Mouse (Mus musculus) E14TG2a.4 (cell line): ENCODE results near the gene Nucb1.

Source experiments
- CTCF ChIP-seq: conservative IDR thresholded peaks from 2 replicates; pipeline ENCODE4 v1.5.1; 2014; ENCODE audit warnings: low read length
- NANOG ChIP-seq: IDR thresholded peaks from 2 replicates; pipeline ENCODE4 v1.6.1; 2014; ENCODE audit warnings: borderline replicate concordance, low read length, mixed read lengths
- POU5F1 ChIP-seq: IDR thresholded peaks from 2 replicates; pipeline ENCODE4 v1.6.1; 2014; ENCODE audit warnings: low read length, borderline replicate concordance

- TF ChIP-seq CTCF (no peak), NANOG (no peak), POU5F1 (no peak)
Measured at GRCm38 (mm10) chr7:45550821-45551511, 40.8 kb upstream of the Nucb1 start.
